Mouse (Mus musculus) C2C12 (cell line): ENCODE measurements around the gene Rnpc3.

Experiments used
- CTCF ChIP-seq: IDR thresholded peaks from one replicate; pipeline ENCODE4 v1.5.1; 2011; ENCODE audit not compliant: control insufficient read depth, insufficient read depth, insufficient read length
- MYOG ChIP-seq: IDR thresholded peaks from one replicate; pipeline ENCODE4 v1.6.1; 2011; ENCODE audit not compliant: control insufficient read depth, insufficient read length; ENCODE audit errors: extremely low read depth

- TF ChIP-seq CTCF (no peak), MYOG (no peak)
Measured at GRCm38 (mm10) chr3:113629606-113630359, at the start of gene Rnpc3.
